Mouse (Mus musculus) retina, postnatal 7 days (tissue): ENCODE data around the gene Unc5c.

Source experiments
- DNase-seq: peaks from one replicate; pipeline ENCODE4 v3.0.0-alpha.2; 2012; ENCODE audit warnings: low read depth, low spot score

The Unc5c gene

GRCm38 (mm10) chr3:141711601-141712000, 246.6 kb downstream of the Unc5c start:
- no peak for DNase-seq

GRCm38 (mm10) chr3:141716371-141716770, 251.4 kb downstream of the Unc5c start:
- no peak for DNase-seq

- DNase-seq = no peak
Measured at GRCm38 (mm10) chr3:141719050-141719449, 254.0 kb downstream of the Unc5c start.

- no peak for DNase-seq
Measured at GRCm38 (mm10) chr3:141724499-141724898, 259.5 kb downstream of the Unc5c start.

GRCm38 (mm10) chr3:141725432-141725831, 260.4 kb downstream of the Unc5c start:
- DNase-seq = peak; percentile 3

GRCm38 (mm10) chr3:141733844-141734243, 268.8 kb downstream of the Unc5c start:
- no peak for DNase-seq

- no peak for DNase-seq
Measured at GRCm38 (mm10) chr3:141735285-141735684, 270.3 kb downstream of the Unc5c start.

GRCm38 (mm10) chr3:141745322-141745721, 280.3 kb downstream of the Unc5c start:
- DNase-seq = no peak

- no peak for DNase-seq
Measured at GRCm38 (mm10) chr3:141748694-141749381, 283.8 kb downstream of the Unc5c start.

- no peak for DNase-seq
Measured at GRCm38 (mm10) chr3:141752172-141752571, 287.2 kb downstream of the Unc5c start.

GRCm38 (mm10) chr3:141757259-141757658, 292.2 kb downstream of the Unc5c start:
- DNase-seq = no peak

GRCm38 (mm10) chr3:141778411-141778919, 313.4 kb downstream of the Unc5c start:
- DNase-seq = no peak

- DNase-seq = no peak
Measured at GRCm38 (mm10) chr3:141779186-141779585, 314.2 kb downstream of the Unc5c start.

GRCm38 (mm10) chr3:141782553-141782952, 317.5 kb downstream of the Unc5c start:
- no peak for DNase-seq

- DNase-seq = no peak
Measured at GRCm38 (mm10) chr3:141791026-141791780, 326.2 kb downstream of the Unc5c start.

GRCm38 (mm10) chr3:141792106-141792505, 327.1 kb downstream of the Unc5c start:
- no peak for DNase-seq

- no peak for DNase-seq
Measured at GRCm38 (mm10) chr3:141793755-141794154, 328.7 kb downstream of the Unc5c start.

- no peak for DNase-seq
Measured at GRCm38 (mm10) chr3:141794371-141794770, 329.4 kb downstream of the Unc5c start.

- no peak for DNase-seq
Measured at GRCm38 (mm10) chr3:141797372-141797771, 332.4 kb downstream of the Unc5c start.

GRCm38 (mm10) chr3:141797789-141798188, 332.8 kb downstream of the Unc5c start:
- no peak for DNase-seq

- no peak for DNase-seq
Measured at GRCm38 (mm10) chr3:141804133-141804532, 339.1 kb downstream of the Unc5c start.

- DNase-seq = no peak
Measured at GRCm38 (mm10) chr3:141809581-141809980, 344.6 kb downstream of the Unc5c start.

- DNase-seq = no peak
Measured at GRCm38 (mm10) chr3:141810944-141811343, 345.9 kb downstream of the Unc5c start.
